Mouse (Mus musculus) forebrain, embryonic 11.5 days (tissue): ENCODE measurements around the gene Raf1. TPM values are rescaled to one million over a fixed set of nuclear protein-coding genes. Genes with fewer than 3 reads are reported as not detected.

Source experiments
- ATAC-seq: fragments of 200-750 bp; cut with Nextera tagmentation; replicated peaks from 2 replicates; pipeline ENCODE4 v1.8.0; 2017; ENCODE audit warnings: moderate TSS enrichment; ENCODE audit not compliant: low FRiP score
- DNase-seq: peaks from one replicate; pipeline ENCODE4 v3.0.0-alpha.2; 2017; ENCODE audit warnings: low spot score
- H3K27ac ChIP-seq: fragments of 300-500 bp; sonication (generic); 2 replicates; pipeline ENCODE4 v1.5.1; 2014; ENCODE audit warnings: low read depth, low read length
- H3K27me3 ChIP-seq: fragments of 300-500 bp; sonication (generic); 2 replicates; pipeline ENCODE4 v1.6.1; 2014; ENCODE audit warnings: mild to moderate bottlenecking, low read length, mixed read lengths; ENCODE audit not compliant: control insufficient read depth, insufficient read depth
- H3K36me3 ChIP-seq: fragments of 300-500 bp; sonication (generic); 2 replicates; pipeline ENCODE4 v1.6.1; 2014; ENCODE audit warnings: mild to moderate bottlenecking, low read length, moderate library complexity, mixed read lengths; ENCODE audit not compliant: control insufficient read depth, insufficient read depth
- H3K4me1 ChIP-seq: fragments of 300-500 bp; sonication (generic); replicated peaks from 2 replicates; pipeline ENCODE4 v1.6.1; 2014; ENCODE audit warnings: low read length, mixed read lengths; ENCODE audit not compliant: control insufficient read depth, insufficient read depth
- H3K4me2 ChIP-seq: fragments of 300-500 bp; sonication (generic); 2 replicates; pipeline ENCODE4 v1.6.1; 2014; ENCODE audit warnings: low read depth, mild to moderate bottlenecking, low read length, moderate library complexity, mixed read lengths; ENCODE audit not compliant: severe bottlenecking
- H3K4me3 ChIP-seq: fragments of 300-500 bp; sonication (generic); 2 replicates; pipeline ENCODE4 v1.5.1; 2014; ENCODE audit warnings: low read depth, low read length
- H3K9ac ChIP-seq: fragments of 300-500 bp; sonication (generic); 2 replicates; pipeline ENCODE4 v1.6.1; 2014; ENCODE audit warnings: low read length
- H3K9me3 ChIP-seq: fragments of 300-500 bp; sonication (generic); 2 replicates; pipeline ENCODE4 v1.6.1; 2016; ENCODE audit warnings: low read length, mixed read lengths; ENCODE audit not compliant: control insufficient read depth
- WGBS: fragments of 180-500 bp; shearing (Covaris S2); extraction: QIAGEN DNeasy Blood & Tissue Kit; methylation state at CpG from one replicate; pipeline ENCODE4 v1.1.7; 2014; 5-methylcytosine and 5-hydroxymethylcytosine counted together
- polyA plus RNA-seq: library from polyadenylated mRNA; unstranded; fragments of >200 nt; fragmentation: Nextera tagmentation; extraction: Ambion mirVana; gene quantifications from 2 replicates; pipeline ENCODE4 v1.2.1, GENCODE M21; 2014

Raf1 gene
- polyA plus RNA-seq, 1 experiment from 2014 or later = 153 TPM

DNA sequence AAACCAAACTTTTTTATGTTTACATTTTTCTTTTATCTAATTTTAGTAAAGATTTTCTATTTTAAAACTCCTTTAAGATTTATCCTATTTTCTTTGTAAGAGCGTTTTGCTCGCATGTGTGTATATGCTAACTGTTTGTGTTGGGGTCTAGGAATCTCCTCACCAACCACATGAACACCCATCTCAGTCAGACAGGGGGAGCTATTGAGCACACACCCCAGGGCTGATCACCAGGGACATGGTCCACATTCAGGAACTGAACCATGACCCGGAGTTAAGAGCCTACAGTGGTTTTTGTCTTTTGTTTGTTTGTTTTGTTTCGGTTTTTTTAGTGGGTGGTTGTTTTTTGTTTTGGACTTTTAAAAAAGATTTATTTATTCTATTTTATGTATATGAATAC lies 22.3 kb upstream of the Raf1 start:
- Histone ChIP-seq H3K4me1 (no peaks in the 10 kb centered on the region), H3K9ac (no peak overlapping the region), H3K4me3 (no peak overlapping the region), H3K4me2 (no peak overlapping the region), H3K27ac (no peak overlapping the region), H3K9me3 (no peaks in the 10 kb centered on the region), H3K27me3 (no peaks in the 10 kb centered on the region), H3K36me3 (no peaks in the 10 kb centered on the region)
- 89% methylated on average over 4 of the region's 4 CpGs for WGBS
- ATAC-seq (no peak), DNase-seq (no peak)

DNA sequence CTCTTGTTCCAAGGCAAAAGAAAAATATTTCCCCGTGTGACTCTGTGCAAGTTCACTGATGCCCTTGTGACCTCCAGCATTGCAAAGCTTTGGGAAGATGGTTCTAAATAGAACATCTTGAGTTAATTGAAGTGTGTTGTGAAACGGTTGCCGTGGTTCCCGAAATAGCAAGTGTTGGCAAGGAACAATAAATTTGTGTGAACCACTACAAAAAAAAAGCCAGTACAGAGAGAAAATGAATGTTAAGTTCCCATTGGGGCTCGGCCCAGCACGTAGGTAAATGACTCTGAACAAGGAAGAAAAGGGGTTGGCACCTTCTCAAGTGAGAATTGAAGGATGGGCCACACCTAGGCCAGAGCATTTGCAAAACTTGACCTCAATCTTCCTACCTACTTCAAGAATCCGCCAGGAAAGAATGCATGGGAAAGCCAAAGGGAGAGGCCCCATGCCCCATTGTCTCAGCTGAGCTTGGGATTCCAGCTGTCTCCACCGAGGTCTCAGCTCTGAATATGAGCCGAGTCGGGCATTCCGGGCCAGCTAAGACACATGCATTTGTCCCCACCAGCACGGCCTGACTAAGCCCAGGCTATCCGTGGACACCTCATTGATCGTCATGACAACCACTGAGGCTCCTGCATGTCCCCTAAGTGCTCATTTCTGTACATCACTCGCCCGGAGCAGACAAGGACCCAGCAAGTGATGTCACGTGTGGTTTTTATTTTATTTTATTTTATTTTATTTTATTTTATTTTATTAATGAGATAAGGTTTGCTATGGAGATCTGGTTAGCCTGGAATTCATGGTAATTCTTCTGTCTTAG lies 21.5 kb upstream of the Raf1 start:
- Histone ChIP-seq H3K4me1 (no peaks in the 10 kb centered on the region), H3K4me3 (no peak overlapping the region), H3K27me3 (no peaks in the 10 kb centered on the region), H3K4me2 (no peak overlapping the region), H3K9me3 (no peaks in the 10 kb centered on the region), H3K9ac (no peak overlapping the region), H3K36me3 (no peaks in the 10 kb centered on the region), H3K27ac (no peak overlapping the region)
- 79% methylated on average over 17 of the region's 17 CpGs for WGBS
- no peak for ATAC-seq
- no peak for DNase-seq

DNA sequence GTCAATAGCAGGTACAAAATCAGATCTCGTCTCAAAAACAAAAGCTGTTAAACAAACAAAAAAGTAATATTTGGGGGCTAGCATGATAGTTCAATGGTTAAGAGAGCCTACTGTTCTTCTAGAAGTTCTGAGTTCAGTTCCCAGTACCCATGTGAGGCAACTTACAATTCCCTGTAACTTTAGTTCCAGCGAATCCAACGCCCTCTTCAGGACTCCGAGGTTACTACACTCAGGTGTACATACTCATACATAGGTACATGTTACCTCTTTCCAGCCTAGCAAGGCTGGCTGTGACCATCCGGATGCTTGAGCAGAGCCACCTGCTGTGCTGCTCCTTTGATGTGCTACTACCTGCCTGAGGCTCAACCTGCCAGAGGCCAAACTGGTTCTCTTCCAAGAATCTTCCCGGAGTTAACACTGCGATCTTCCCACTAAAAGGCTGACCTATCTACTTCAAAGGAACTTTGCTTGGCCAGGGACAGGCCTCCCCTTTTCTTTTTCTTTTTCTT lies 20.3 kb upstream of the Raf1 start:
- Histone ChIP-seq H3K9ac (no peak overlapping the region), H3K4me1 (no peaks in the 10 kb centered on the region), H3K4me3 (no peak overlapping the region), H3K36me3 (no peaks in the 10 kb centered on the region), H3K4me2 (no peak overlapping the region), H3K27me3 (no peaks in the 10 kb centered on the region), H3K27ac (no peak overlapping the region), H3K9me3 (no peaks in the 10 kb centered on the region)
- 85% methylated on average over 7 of the region's 7 CpGs for WGBS
- ATAC-seq (no peak), DNase-seq (no peak)

DNA sequence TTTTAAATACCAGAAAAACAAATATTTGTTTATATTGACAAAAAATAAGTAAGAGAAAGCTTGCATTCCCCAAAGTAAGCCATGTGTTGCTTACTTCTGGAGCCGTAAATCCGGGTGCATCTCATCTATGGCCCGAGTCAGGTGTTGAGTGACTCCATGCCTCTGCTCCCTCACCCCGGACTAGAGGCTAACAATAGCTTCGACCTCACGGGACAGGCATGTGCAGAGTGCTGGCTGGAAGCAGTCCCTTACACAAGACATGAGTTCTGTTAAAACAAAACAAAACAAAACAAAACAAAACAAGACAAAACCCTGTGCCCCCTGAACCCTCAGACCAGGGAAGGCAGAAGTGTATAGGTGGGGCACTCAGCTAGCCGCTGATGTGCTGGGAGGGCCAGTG lies 18.7 kb upstream of the Raf1 start:
- Histone ChIP-seq H3K27me3 (no peaks in the 10 kb centered on the region), H3K4me3 (no peak overlapping the region), H3K4me2 (no peak overlapping the region), H3K27ac (no peak overlapping the region), H3K36me3 (no peaks in the 10 kb centered on the region), H3K9ac (no peak overlapping the region), H3K9me3 (no peaks in the 10 kb centered on the region), H3K4me1 (no peaks in the 10 kb centered on the region)
- ATAC-seq (no peak), DNase-seq (no peak)
- 54% methylated on average over 7 of the region's 7 CpGs for WGBS

DNA sequence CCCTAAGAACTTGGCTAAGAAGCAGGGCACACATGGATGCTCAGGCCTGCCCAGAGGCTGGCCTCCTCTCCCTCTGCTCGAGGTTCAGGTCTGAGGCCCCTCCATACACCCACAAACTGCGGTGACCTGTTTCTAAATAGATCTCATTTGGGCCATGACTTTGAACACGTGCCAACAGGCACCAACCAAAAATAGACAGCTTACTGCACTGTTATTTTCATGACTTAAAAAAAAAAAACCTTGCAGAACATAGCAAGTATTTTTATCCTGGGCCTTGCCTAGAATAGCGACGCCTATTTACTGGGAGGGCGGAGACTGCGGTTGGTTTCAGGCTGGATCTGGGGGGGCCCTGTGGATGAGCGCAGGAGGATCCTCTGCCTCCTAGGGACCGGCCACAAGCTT lies 18.0 kb upstream of the Raf1 start:
- Histone ChIP-seq H3K4me1 (no peaks in the 10 kb centered on the region), H3K9ac (no peak overlapping the region), H3K27ac (no peak overlapping the region), H3K4me2 (no peak overlapping the region), H3K36me3 (no peaks in the 10 kb centered on the region), H3K27me3 (no peaks in the 10 kb centered on the region), H3K4me3 (no peak overlapping the region), H3K9me3 (no peaks in the 10 kb centered on the region)
- 63% methylated on average over 9 of the region's 9 CpGs for WGBS
- DNase-seq = no peak
- ATAC-seq = no peak

DNA sequence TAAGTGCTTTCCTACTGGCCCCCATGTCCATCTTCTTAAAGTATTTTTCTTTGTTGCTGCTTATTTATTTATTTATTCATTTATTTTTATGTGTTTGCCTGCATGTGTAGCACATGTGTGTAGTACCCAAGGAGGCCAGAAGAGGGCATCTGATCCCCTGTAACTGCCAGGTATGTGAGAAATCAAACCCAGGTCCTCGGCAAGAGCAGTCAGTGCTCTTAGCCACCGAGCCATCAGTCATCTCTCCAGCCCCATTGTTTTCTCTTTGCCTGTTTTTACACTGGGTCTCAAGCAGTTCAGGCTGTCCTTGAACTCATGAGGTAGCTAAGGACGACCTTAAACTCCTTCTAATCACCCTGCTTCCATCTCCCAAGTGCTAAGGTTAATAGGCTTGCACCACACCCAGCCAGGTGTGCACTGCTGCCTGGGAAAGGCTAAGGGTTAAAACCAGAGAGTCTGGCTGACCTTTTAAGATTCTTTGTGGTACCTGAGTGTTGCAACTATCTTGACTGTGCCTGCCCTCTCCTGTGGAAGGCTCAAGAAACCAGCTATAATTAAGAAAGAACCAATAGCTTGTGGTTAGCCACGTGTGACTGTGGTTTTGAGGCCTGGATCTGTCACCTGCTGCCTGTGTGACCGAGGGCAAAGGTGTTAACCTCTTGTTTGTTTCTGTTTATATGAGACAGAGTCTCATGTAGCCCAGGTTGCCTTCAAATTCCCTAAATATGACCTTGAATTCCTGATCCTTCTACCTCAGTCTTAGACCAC lies 16.7 kb upstream of the Raf1 start:
- Histone ChIP-seq H3K27ac (no peak overlapping the region), H3K4me1 (no peaks in the 10 kb centered on the region), H3K4me3 (no peak overlapping the region), H3K36me3 (no peaks in the 10 kb centered on the region), H3K9me3 (no peaks in the 10 kb centered on the region), H3K4me2 (no peak overlapping the region), H3K9ac (no peak overlapping the region), H3K27me3 (no peaks in the 10 kb centered on the region)
- peak; percentile 61 for DNase-seq
- ATAC-seq = no peak
- 74% methylated on average over 5 of the region's 5 CpGs for WGBS

DNA sequence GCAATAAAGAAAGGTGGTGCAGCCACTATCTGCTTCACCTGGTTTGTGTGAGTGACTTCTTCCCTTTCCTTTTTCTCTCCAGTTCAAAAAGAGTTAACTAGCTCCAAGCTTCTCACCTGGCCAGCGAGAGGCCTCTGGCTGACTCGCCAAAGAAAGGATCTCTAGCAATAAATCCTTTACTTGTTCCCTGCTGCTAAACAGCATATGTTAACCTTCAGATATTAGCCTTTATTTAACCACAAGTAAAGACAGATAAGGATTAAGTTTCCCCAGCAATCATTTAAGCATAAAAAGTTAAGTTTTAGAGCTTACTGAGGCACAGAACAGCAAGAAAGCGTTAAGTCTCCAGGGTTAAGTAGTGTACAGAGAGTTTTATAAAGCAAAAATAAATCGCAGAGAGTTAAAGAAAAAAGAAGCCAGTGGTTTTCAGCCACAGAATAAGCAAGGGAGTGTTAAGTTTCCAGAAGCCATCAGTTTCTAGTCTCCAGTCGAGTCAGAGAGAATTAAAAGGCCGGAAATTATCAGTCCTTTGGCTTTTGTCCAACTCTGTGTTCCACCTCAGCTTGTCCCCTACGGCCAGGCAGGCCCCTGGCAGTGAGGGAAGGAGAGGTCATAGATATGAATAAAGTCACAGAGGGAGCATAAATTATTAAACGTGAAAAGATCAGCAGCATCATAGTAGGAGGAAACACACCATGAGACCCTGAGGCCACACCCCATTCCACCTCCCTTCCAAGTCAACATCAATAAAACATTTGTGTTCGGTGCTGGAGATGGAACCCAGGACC lies 15.9 kb upstream of the Raf1 start:
- no peak for ATAC-seq
- Histone ChIP-seq H3K27me3 (no peaks in the 10 kb centered on the region), H3K9me3 (no peaks in the 10 kb centered on the region), H3K27ac (no peak overlapping the region), H3K36me3 (no peaks in the 10 kb centered on the region), H3K4me2 (no peak overlapping the region), H3K4me3 (no peak overlapping the region), H3K4me1 (no peaks in the 10 kb centered on the region), H3K9ac (no peak overlapping the region)
- peak; percentile 7 for DNase-seq
- 66% methylated on average over 9 of the region's 9 CpGs for WGBS

DNA sequence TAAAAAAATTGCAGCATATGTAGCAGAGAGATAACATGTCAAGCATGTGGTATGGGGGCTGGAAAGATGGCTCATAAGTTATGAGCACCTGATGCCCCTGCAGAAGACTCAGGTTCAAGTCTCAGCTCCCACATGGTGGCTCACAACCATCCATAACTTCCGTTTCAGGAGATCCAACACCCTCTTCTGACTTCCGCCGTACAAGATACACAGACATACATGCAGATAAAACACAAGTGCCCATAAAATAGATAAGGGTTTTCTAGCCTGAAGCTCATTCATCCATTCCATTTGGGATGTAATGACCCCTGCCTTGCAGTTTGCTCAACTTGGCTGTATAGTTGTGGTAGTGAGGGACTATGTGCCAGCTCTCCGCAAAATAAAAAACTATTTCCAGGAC lies 13.7 kb upstream of the Raf1 start:
- H3K36me3 ChIP-seq = no peaks in the 10 kb centered on the region
- no peak overlapping the region for H3K4me2 ChIP-seq
- no peaks in the 10 kb centered on the region for H3K9me3 ChIP-seq
- 94% methylated on average over 4 of the region's 4 CpGs for WGBS
- DNase-seq (no peak), ATAC-seq (no peak)
- no peak overlapping the region for H3K4me3 ChIP-seq
- no peaks in the 10 kb centered on the region for H3K27me3 ChIP-seq
- no peak overlapping the region for H3K9ac ChIP-seq
- no peak overlapping the region for H3K27ac ChIP-seq
- H3K4me1 ChIP-seq = no peaks in the 10 kb centered on the region
